Mouse (Mus musculus): Measurements from ENCODE around the gene Sema5a. TPM values are rescaled to one million over a fixed set of nuclear protein-coding genes. Genes with fewer than 3 reads are reported as not detected.

The Sema5a gene
- total RNA-seq (2023): under 1 TPM; 0.12 to 0.55 TPM

DNA sequence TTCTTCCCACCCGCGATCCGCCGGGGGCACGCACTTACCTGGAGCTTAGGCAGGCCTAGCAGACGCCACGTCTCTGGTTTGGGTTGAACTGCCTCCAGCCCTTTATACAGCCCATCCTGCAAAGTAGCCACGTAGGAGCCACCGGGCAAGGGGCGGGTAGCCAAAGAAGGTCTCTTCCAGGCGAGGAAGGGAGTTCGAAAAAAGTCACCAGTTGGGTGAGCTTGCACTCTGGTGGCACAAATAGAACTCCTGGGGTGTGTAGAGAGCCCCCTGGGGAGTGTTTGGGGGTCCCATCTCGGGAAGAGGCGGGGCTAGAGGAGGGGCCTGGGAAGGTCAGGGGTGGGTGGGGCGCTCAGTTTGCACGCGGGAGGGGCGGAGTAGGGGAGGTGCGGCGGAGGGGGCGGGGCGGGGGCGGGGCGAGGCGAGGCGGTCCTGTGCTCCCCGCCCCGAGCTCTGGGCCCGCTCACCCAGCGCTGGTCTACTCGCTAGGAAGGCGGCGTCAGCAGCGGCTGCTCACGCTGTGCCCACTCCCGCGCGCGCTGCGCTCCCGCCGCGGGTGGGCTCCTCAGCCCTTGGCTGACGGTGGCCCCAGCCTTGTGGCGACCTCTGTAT lies at the start of gene Sema5a:
Gene Sema5a, plus strand, starts transcription at position 467 of the 612 bp plus-strand sequence.

Other genes with a start within 250 kb of the Sema5a start
- gene Tas2r119, start 67.5 kb upstream of the Sema5a start, total RNA-seq (2023): not detected